Mouse (Mus musculus) brain, embryonic 14.5 days (tissue): ENCODE results near the gene Hlf. TPM values are rescaled to one million over a fixed set of nuclear protein-coding genes. Genes with fewer than 3 reads are reported as not detected.

ENCODE experiments used
- DNase-seq: peaks from one replicate; pipeline ENCODE4 v3.0.0-alpha.2; 2011; ENCODE audit warnings: low read depth
- CTCF ChIP-seq: fragments of 200-500 bp; IDR thresholded peaks from 2 replicates; pipeline ENCODE4 v1.5.1; 2012; ENCODE audit warnings: inconsistent platforms, mild to moderate bottlenecking, moderate library complexity, borderline replicate concordance; ENCODE audit not compliant: insufficient read depth, insufficient read length; ENCODE audit errors: extremely low read depth
- POLR2A ChIP-seq: fragments of 200-500 bp; IDR thresholded peaks from 2 replicates; pipeline ENCODE4 v1.6.1; 2012; ENCODE audit warnings: mild to moderate bottlenecking, inconsistent platforms, borderline replicate concordance; ENCODE audit not compliant: poor library complexity, insufficient read depth, insufficient read length, severe bottlenecking; ENCODE audit errors: extremely low read depth
- polyA plus RNA-seq: library from polyadenylated mRNA; depleted of rRNA; stranded (reverse); fragments of >200 nt; gene quantifications from 2 replicates; pipeline ENCODE4 v1.2.3, GENCODE M21; 2012

The Hlf gene
- polyA plus RNA-seq, 1 experiment, result 6.3 TPM

- TF ChIP-seq POLR2A (no peak), CTCF (no peak)
- no peak for DNase-seq
These were observed 536 bp downstream of the Hlf start for GRCm38 (mm10) chr11:90389902-90390816.

- TF ChIP-seq CTCF (no peak), POLR2A (no peak)
- peak; percentile 70 for DNase-seq
These were observed 1.4 kb downstream of the Hlf start for GRCm38 (mm10) chr11:90389174-90389901.

- DNase-seq, result no peak
- TF ChIP-seq CTCF, result no peak
- TF ChIP-seq POLR2A, result no peak
These were observed 2.9 kb downstream of the Hlf start for GRCm38 (mm10) chr11:90387501-90388440.

GRCm38 (mm10) chr11:90382005-90382611 lies 8.6 kb downstream of the Hlf start:
- peak; percentile 89 for DNase-seq
- no peak for TF ChIP-seq CTCF
- TF ChIP-seq POLR2A, result no peak

GRCm38 (mm10) chr11:90381113-90381512 lies 9.6 kb downstream of the Hlf start:
- TF ChIP-seq CTCF, result peak; percentile 44; the same call in 1 of the 2 replicates
- no peak for TF ChIP-seq POLR2A
- no peak for DNase-seq

GRCm38 (mm10) chr11:90380131-90380685 lies 10.5 kb downstream of the Hlf start:
- TF ChIP-seq CTCF (no peak), POLR2A (no peak)

DNA sequence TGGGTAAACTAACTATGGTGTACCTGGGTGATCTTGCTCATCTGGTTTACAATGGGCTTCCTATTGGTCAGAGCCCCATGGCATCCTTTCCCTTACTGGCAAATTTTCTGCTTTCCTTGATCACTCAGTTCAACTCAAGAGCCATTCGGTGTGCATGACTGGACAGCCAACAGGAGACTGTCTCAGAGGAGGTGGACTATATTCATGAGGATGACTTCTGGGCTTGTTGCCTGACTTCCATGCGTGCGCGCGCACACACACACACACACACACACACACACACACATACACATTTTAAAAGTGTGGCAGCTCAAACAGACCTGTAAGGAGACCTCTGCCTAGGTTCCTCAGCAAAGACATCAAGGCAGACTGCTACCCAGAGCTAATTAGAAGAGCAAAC lies 12.7 kb downstream of the Hlf start:
- TF ChIP-seq CTCF, result no peak
- TF ChIP-seq POLR2A, result no peak
- no peak for DNase-seq

More at GRCm38 (mm10) chr11:90380131-90380685, 10.5 kb downstream of the Hlf start:
- DNase-seq, result no peak

- no peak for DNase-seq
- TF ChIP-seq CTCF, result no peak
- no peak for TF ChIP-seq POLR2A
These were observed 14.3 kb downstream of the Hlf start for GRCm38 (mm10) chr11:90376436-90376835.

GRCm38 (mm10) chr11:90371470-90372100 lies 19.1 kb downstream of the Hlf start:
- DNase-seq, result no peak
- TF ChIP-seq CTCF (no peak), POLR2A (no peak)
